Mouse (Mus musculus) forebrain, embryonic 12.5 days (tissue): ENCODE measurements around the gene Cav1. TPM values are rescaled to one million over a fixed set of nuclear protein-coding genes. Genes with fewer than 3 reads are reported as not detected.

ENCODE experiments used
- ATAC-seq: fragments of 200-750 bp; cut with Nextera tagmentation; 2 replicates; pipeline ENCODE4 v1.8.0; 2017; ENCODE audit warnings: moderate TSS enrichment; ENCODE audit not compliant: low FRiP score
- H3K27ac ChIP-seq: fragments of 300-500 bp; sonication (generic); 2 replicates; pipeline ENCODE4 v1.5.1; 2016; ENCODE audit warnings: mild to moderate bottlenecking
- H3K27me3 ChIP-seq: fragments of 300-500 bp; sonication (generic); 2 replicates; pipeline ENCODE4 v1.6.1; 2016; ENCODE audit warnings: mild to moderate bottlenecking
- H3K36me3 ChIP-seq: fragments of 300-500 bp; sonication (generic); replicated peaks from 2 replicates; pipeline ENCODE4 v1.6.1; 2016; ENCODE audit warnings: mild to moderate bottlenecking
- H3K4me1 ChIP-seq: fragments of 300-500 bp; sonication (generic); 2 replicates; pipeline ENCODE4 v1.6.1; 2016
- H3K4me2 ChIP-seq: fragments of 300-500 bp; sonication (generic); 2 replicates; pipeline ENCODE4 v1.6.1; 2016; ENCODE audit warnings: mild to moderate bottlenecking, moderate library complexity
- H3K4me3 ChIP-seq: fragments of 300-500 bp; sonication (generic); replicated peaks from 2 replicates; pipeline ENCODE4 v1.5.1; 2016; ENCODE audit warnings: mild to moderate bottlenecking
- H3K9ac ChIP-seq: fragments of 300-500 bp; sonication (generic); 2 replicates; pipeline ENCODE4 v1.6.1; 2016; ENCODE audit warnings: mild to moderate bottlenecking
- H3K9me3 ChIP-seq: fragments of 300-500 bp; sonication (generic); 2 replicates; pipeline ENCODE4 v1.6.1; 2016
- WGBS: fragments of 180-500 bp; shearing (Covaris S2); methylation state at CpG from one replicate; pipeline ENCODE4 v1.1.7; 2016; 5-methylcytosine and 5-hydroxymethylcytosine counted together
- polyA plus RNA-seq: library from polyadenylated mRNA; unstranded; fragments of >200 nt; fragmentation: Nextera tagmentation; extraction: Ambion mirVana; gene quantifications from 2 replicates; pipeline ENCODE4 v1.2.1, GENCODE M21; 2016

Cav1 gene
- polyA plus RNA-seq, 1 experiment from 2014 or later: 13.5 TPM

- Histone ChIP-seq H3K4me1 (no peaks in the 10 kb centered on the region), H3K27me3 (no peaks in the 10 kb centered on the region), H3K9me3 (no peaks in the 10 kb centered on the region), H3K27ac (no peak overlapping the region), H3K4me3 (no peak overlapping the region), H3K36me3 (no peaks in the 10 kb centered on the region), H3K9ac (no peak overlapping the region), H3K4me2 (no peak overlapping the region)
- WGBS: 91% methylated on average over 5 of the region's 5 CpGs
- ATAC-seq: no peak
Observed at GRCm38 (mm10) chr6:17385531-17385930, 79.4 kb downstream of the Cav1 start.

GRCm38 (mm10) chr6:17387991-17388710 is 82.0 kb downstream of the Cav1 start:
- Histone ChIP-seq H3K27ac (no peak overlapping the region), H3K9ac (no peak overlapping the region), H3K9me3 (no peaks in the 10 kb centered on the region), H3K4me3 (no peak overlapping the region), H3K36me3 (no peaks in the 10 kb centered on the region), H3K27me3 (no peaks in the 10 kb centered on the region), H3K4me1 (no peaks in the 10 kb centered on the region), H3K4me2 (no peak overlapping the region)
- no peak for ATAC-seq
- 65% methylated on average over 2 of the region's 2 CpGs for WGBS

Other genes starting within 250 kb of the Cav1 start
- gene Tes, start 241.2 kb upstream of the Cav1 start, polyA plus RNA-seq: 26.5 and 28.8 TPM in 2 replicates
- 5.9 and 6.2 TPM in 2 replicates for gene Cav2, start 25.1 kb upstream of the Cav1 start, polyA plus RNA-seq
- gene Met, start 157.5 kb downstream of the Cav1 start, polyA plus RNA-seq: 0.77 and 1.00 TPM in 2 replicates